Mouse (Mus musculus): Measurements from ENCODE around the gene Rbms3. TPM values are rescaled to one million over a fixed set of nuclear protein-coding genes. Genes with fewer than 3 reads are reported as not detected.

Rbms3 gene
- polyA plus RNA-seq, 1 experiment from 2014 or later: 127 TPM

DNA sequence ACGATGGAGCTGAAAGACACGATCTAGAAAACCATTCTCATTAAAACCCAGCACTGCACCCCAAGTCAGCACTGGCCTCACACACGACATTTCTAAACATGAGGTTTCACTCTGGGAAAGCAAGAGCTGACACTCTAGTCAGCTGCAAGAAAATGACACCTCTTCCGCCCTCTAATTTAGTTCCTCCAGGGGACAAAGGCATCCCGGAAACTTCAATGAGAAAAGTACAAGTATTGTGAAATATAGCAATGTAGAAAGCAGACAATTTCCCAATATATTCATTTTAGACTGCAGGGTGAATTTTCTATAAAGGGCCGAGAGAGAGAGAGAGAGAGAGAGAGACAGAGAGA lies 395.0 kb downstream of the Rbms3 start:
- H3K9ac ChIP-seq: no peak overlapping the region
- no peak for ATAC-seq (ENCODE audit: low read depth)
- H3K9me3 ChIP-seq: no peaks in the 10 kb centered on the region
- WGBS: 85% methylated on average over 6 of the region's 6 CpGs
- no peaks in the 10 kb centered on the region for H3K27me3 ChIP-seq
- no peak overlapping the region for H3K27ac ChIP-seq (replicated peaks)
- peaks cover 7% of the 10 kb centered on the region; the same call in 1 of the 2 replicates for H3K36me3 ChIP-seq
- no peaks in the 10 kb centered on the region; the same call in 1 of the 2 replicates for H3K4me1 ChIP-seq (replicated peaks)
- H3K4me2 ChIP-seq: no peak overlapping the region
- no peak overlapping the region for H3K4me3 ChIP-seq

DNA sequence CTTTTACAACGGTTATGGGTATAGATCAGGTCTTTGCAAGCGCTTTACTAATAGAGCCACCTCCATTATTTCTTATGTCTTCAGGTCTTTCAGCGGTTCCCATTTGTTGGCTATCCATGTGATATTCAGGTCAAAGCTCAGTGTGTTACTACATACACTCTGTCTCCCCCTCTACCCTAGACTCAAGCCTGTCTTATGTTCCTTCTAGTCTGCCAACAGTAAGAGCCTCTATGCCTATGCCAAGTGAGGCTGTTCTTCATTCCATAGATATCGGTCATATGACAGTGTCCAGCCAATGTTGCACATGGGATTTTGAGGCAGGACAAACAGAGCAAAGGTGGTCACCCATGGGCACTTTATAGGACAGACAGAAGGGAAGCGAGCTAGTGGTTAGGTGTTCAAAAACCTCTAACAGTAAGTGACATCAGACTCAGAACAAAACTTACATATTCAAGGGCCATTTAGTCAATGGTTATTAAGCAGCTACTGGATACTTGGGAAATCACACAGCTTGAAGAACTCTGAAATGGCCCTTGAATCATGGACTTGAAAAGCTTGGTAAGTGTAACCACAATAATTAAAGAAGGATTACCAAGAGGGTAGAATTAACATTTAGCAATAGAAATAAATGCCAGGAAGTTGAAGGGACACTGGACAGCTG lies 395.5 kb downstream of the Rbms3 start:
- Histone ChIP-seq H3K9me3 (no peaks in the 10 kb centered on the region), H3K4me3 (no peak overlapping the region), H3K27ac (replicated peaks) (no peak overlapping the region), H3K9ac (no peak overlapping the region), H3K4me1 (replicated peaks) (no peaks in the 10 kb centered on the region; the same call in 1 of the 2 replicates), H3K36me3 (peaks cover 7% of the 10 kb centered on the region; the same call in 1 of the 2 replicates), H3K4me2 (no peak overlapping the region), H3K27me3 (no peaks in the 10 kb centered on the region)
- 92% methylated on average over 5 of the region's 5 CpGs for WGBS
- ATAC-seq (ENCODE audit: low read depth): no peak

DNA sequence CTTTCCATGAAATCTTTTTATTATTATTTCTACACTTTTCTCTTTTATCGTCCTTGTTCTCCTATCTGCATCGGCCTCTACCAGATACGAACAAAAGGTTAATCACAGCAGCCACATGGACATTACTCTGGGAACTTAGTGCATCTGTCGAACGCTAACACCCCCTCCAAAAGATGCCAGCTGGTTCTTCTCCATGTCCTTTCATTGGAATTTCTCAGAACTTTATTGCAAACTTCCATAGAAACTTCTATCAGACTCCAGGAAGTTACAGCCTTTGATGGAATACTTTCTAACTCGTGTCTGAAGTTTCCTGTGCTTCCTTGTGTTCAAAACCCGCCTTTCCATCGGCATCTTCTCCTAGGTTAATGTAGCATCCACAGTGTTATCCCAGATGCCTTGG lies 407.0 kb downstream of the Rbms3 start:
- H3K27me3 ChIP-seq: no peaks in the 10 kb centered on the region
- H3K4me1 ChIP-seq (replicated peaks): no peaks in the 10 kb centered on the region
- no peak overlapping the region for H3K27ac ChIP-seq (replicated peaks)
- 0 out of 2 replicates have a peak, but pooled peaks cover 3% of the 10 kb centered on the region for H3K36me3 ChIP-seq
- no peak overlapping the region for H3K4me3 ChIP-seq
- ATAC-seq (ENCODE audit: low read depth): no peak
- 81% methylated on average over 8 of the region's 8 CpGs for WGBS
- no peaks in the 10 kb centered on the region for H3K9me3 ChIP-seq
- H3K9ac ChIP-seq: no peak overlapping the region
- no peak overlapping the region for H3K4me2 ChIP-seq

DNA sequence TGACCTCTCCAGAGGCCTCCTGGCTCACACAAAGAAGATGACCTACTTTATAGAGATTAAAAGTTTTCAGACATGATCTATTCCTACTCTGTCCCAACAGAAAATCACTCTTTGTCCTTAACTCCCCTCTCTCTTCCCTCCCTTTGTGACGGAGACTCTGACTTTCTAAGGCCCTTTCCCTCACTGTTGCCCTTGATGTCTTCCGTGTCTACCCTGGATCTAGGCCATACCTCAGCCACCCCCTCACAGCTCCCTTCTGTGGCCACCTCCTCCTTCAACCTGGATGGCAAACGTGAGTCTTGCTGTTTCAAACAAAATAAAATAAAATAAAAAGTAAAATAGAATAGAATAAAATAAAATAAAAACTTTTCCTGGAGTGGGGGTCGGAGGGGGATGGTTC lies 408.2 kb downstream of the Rbms3 start:
- WGBS: 72% methylated on average over 4 of the region's 4 CpGs
- no peak overlapping the region for H3K27ac ChIP-seq (replicated peaks)

DNA sequence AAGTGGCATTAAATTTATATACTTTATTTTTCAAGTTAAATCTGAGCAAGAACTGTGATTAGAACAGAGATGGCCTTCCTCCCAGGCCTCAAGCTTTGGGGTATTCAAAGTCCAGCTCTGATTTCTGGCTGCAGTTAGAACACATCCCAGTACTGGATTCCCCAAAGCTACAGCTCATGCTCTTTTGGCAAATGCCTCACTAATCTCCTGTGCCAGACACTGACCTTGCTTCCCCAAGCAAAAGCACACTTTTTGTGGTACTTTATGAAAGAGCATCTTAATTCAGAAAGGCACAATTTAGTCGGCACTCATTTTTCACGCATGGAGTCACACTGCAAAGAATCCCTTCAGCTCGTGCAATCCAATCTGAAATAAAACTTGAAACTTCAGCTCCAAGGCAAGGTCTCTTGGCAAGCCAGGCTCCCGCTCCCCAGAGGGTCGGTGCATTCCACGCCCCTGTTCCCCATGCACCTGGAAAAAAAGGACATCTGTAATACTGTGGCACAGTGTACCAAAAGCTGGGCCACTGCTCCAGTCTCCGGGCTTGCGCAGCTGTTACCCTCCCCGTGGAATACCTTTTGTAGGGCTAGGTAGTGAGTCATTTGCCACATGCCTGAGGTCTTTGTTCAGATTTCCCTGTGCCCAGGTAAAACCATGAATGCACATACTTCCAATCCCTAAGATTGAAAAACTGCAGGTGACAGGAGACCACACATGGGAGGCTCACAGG lies 413.5 kb downstream of the Rbms3 start:
- no peak for ATAC-seq (ENCODE audit: low read depth)

More for the DNA sequence above, 408.2 kb downstream of the Rbms3 start:
- H3K27me3 ChIP-seq: no peaks in the 10 kb centered on the region
- no peak overlapping the region for H3K9ac ChIP-seq
- H3K4me3 ChIP-seq: no peak overlapping the region
- ATAC-seq (ENCODE audit: low read depth): no peak
- H3K4me2 ChIP-seq: no peak overlapping the region
- H3K36me3 ChIP-seq: no peaks in the 10 kb centered on the region
- no peaks in the 10 kb centered on the region for H3K9me3 ChIP-seq
- peaks cover 2% of the 10 kb centered on the region; the same call in 1 of the 2 replicates for H3K4me1 ChIP-seq (replicated peaks)

DNA sequence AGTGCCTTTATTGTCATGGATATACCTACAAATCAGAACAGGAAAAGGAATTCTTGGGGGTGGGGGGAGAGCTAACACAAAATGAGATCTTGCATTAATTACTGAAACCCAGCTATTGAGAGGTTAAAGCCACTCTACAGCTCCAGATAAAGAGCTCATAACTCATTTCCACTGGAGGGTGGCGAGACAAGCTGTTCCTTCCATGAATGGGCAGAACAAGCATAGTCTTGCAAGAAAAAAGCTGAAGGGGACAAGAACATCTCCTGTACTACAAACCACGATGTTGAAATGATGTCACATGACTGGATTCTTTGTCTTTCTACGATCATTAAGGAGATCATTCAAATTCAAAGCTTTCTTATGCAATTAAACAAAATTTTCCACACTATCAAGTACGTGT lies 417.7 kb downstream of the Rbms3 start:
- H3K9me3 ChIP-seq: no peaks in the 10 kb centered on the region
- no peak overlapping the region for H3K4me3 ChIP-seq
- no peaks in the 10 kb centered on the region for H3K36me3 ChIP-seq
- no peak overlapping the region for H3K9ac ChIP-seq
- H3K27me3 ChIP-seq: no peaks in the 10 kb centered on the region
- no peak overlapping the region; the same call in 1 of the 2 replicates for H3K27ac ChIP-seq (replicated peaks)
- WGBS: 29% methylated on average over 4 of the region's 4 CpGs
- H3K4me2 ChIP-seq: no peak overlapping the region
- peaks cover 43% of the 10 kb centered on the region for H3K4me1 ChIP-seq (replicated peaks)
- ATAC-seq (ENCODE audit: low read depth): no peak

More for the DNA sequence above, 413.5 kb downstream of the Rbms3 start:
- 71% methylated on average over 9 of the region's 9 CpGs for WGBS
- Histone ChIP-seq H3K9me3 (no peaks in the 10 kb centered on the region), H3K4me1 (replicated peaks) (peaks cover 24% of the 10 kb centered on the region), H3K4me2 (no peak overlapping the region), H3K36me3 (no peaks in the 10 kb centered on the region), H3K4me3 (no peak overlapping the region), H3K27ac (replicated peaks) (no peak overlapping the region; the same call in 1 of the 2 replicates), H3K27me3 (no peaks in the 10 kb centered on the region), H3K9ac (no peak overlapping the region)

DNA sequence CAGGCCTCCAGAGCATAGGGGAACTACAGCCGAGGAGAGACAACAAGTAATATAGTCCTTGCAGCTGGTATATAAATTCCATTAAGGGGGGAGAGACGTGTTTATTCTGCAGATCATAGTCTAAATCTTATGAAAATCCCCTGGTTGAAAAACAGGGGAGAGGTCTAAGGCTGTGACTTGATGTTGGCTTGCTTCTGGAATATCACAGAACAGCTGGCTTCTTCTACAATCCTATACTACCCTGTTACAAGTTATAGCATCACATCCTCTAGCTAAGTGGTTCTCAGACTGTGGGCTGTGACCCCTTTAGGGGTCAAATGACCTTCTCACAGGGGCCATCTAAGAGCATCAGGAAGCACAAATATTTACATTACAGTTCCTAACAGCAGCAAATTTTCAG lies 419.4 kb downstream of the Rbms3 start:
- no peak for ATAC-seq (ENCODE audit: low read depth)
- Histone ChIP-seq H3K36me3 (no peaks in the 10 kb centered on the region), H3K27me3 (no peaks in the 10 kb centered on the region), H3K4me1 (replicated peaks) (peaks cover 43% of the 10 kb centered on the region), H3K9me3 (no peaks in the 10 kb centered on the region), H3K4me2 (no peak overlapping the region), H3K4me3 (no peak overlapping the region), H3K27ac (replicated peaks) (no peak overlapping the region), H3K9ac (no peak overlapping the region)
- 73% methylated on average over 2 of the region's 2 CpGs for WGBS

DNA sequence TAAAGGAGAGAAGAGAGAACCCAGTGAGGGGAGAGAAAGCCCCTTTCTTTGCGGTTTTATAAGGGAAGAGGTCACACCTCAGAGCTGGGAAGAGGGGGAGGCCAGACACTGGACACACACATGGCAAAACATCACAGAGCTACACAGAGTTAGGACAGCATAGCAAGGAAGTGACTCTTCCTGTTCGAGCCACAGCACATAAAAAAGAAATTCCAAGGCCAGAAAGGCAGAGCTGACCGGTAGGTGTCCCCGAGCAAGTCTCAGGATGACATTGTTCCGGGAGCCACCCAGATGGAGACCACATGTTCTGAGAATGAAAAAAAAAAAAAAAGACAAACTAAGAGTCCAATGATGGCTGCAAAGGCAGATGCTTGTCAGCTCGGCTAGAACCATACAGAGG lies 424.3 kb downstream of the Rbms3 start:
- H3K27ac ChIP-seq (replicated peaks): no peak overlapping the region
- no peak overlapping the region for H3K4me2 ChIP-seq
- H3K36me3 ChIP-seq: no peaks in the 10 kb centered on the region
- no peak overlapping the region for H3K4me3 ChIP-seq
- no peak for ATAC-seq (ENCODE audit: low read depth)
- WGBS: 67% methylated on average over 6 of the region's 6 CpGs
- H3K9me3 ChIP-seq: no peaks in the 10 kb centered on the region
- peaks cover 30% of the 10 kb centered on the region for H3K4me1 ChIP-seq (replicated peaks)
- no peak overlapping the region for H3K9ac ChIP-seq
- H3K27me3 ChIP-seq: no peaks in the 10 kb centered on the region

DNA sequence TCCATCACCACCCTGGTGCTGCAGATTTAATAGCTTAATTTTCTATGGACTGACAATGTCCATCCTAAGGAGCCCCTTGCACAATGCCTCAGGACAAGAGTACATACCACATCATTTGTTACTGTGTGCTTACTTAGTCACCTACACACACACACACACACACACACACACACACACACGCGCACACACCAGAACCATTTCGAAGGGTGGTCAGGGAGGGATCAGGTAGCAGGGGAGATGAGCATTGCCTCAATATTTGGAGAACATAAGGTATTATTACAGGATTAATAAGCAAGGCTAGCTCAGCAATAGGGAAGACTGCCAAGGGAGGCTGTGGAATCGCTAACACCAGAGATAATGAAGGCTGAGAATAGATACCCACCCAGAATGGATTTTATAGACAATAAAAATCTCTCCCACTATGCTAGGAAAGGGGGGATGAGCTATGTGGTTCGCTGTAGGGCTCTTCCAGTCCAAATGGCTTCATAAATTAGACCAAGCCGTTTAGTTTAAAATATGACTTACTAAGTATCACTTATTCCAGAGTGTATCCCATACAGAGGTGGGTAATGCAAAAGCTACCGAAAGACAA lies 429.6 kb downstream of the Rbms3 start:
- Histone ChIP-seq H3K27ac (replicated peaks) (peak overlapping the region; percentile 85), H3K4me2 (no peak overlapping the region), H3K9ac (no peak overlapping the region), H3K4me1 (replicated peaks) (peaks cover 30% of the 10 kb centered on the region), H3K9me3 (no peaks in the 10 kb centered on the region), H3K36me3 (0 out of 2 replicates have a peak, but pooled peaks cover 8% of the 10 kb centered on the region), H3K4me3 (no peak overlapping the region), H3K27me3 (no peaks in the 10 kb centered on the region)
- peak; percentile 91 for ATAC-seq (ENCODE audit: low read depth)
- 59% methylated on average over 7 of the region's 7 CpGs for WGBS

DNA sequence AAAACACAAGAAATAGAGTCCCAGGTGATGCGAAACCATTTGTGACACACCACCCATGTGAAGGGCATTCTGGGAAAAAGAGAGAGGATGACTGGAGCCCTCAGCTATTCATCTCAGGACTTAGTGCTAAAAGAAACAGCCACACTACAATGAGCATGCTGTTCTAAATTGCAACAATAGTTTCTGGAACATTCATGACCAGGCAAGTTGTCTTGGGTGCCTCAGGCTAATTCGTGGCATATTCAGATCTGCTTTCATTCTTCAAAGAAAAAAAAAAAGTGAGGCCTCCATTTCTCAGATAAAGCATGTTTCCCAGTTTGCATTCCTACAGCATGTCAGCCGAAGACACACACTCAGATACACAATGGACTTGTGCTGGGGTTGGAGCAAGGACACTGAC lies 432.2 kb downstream of the Rbms3 start:
- Histone ChIP-seq H3K4me3 (no peak overlapping the region), H3K27ac (replicated peaks) (no peak overlapping the region), H3K9ac (no peak overlapping the region), H3K9me3 (no peaks in the 10 kb centered on the region), H3K4me1 (replicated peaks) (peaks cover 43% of the 10 kb centered on the region), H3K27me3 (no peaks in the 10 kb centered on the region), H3K36me3 (0 out of 2 replicates have a peak, but pooled peaks cover 8% of the 10 kb centered on the region), H3K4me2 (no peak overlapping the region)
- ATAC-seq (ENCODE audit: low read depth): no peak
- 80% methylated on average over 3 of the region's 3 CpGs for WGBS

DNA sequence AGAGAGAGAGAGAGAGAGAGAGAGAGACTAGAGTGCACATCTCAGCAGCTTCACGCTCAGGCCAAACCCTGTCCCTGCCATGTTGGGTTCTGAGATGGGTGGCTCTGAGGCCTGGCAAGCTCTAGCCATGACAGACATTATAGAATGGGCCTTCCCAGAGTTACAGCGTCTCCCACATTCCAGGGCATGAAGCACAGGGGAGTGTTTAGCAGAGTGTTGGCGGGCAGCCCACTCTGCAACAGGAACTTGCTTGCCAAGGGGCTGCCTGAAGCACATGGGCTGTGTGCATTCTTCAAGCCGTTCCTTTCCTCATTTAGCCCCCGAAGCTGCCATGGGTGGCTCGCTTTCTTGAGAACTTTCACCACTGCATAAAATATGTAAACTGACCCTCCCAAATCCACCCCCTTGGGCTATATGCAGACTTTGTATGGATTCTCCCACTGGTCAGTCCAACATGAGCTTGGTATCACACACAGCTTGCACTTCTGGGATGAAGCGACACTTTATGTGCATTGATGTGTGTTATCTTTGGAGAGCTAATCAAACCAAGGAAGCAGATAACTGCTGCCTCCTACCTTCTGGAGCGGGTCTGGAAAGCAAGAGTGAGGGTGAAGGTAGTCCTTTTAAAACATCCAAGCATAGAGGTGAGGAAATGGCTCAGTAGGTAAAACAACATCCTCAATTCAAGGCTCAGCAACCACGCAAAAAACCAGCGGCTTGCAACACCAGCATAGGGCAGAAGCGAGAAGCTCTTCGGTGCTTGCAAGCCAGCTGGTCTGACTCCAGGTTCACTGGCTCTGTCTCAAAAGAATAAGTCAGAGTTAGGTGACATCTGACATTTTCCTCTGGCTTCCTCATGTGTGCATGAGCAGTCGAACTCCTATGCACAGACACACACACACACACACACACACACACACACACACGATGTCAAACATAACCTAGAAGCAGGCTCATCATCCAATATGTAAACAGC lies 436.9 kb downstream of the Rbms3 start:
- Histone ChIP-seq H3K4me1 (replicated peaks) (peaks cover 24% of the 10 kb centered on the region), H3K4me2 (no peak overlapping the region), H3K27ac (replicated peaks) (peak overlapping the region; percentile 67), H3K9me3 (no peaks in the 10 kb centered on the region), H3K36me3 (peaks cover 4% of the 10 kb centered on the region; the same call in 1 of the 2 replicates), H3K9ac (no peak overlapping the region), H3K4me3 (no peak overlapping the region), H3K27me3 (no peaks in the 10 kb centered on the region)
- WGBS: 71% methylated on average over 14 of the region's 14 CpGs
- ATAC-seq (ENCODE audit: low read depth): peak; percentile 40; the same call in 1 of the 2 replicates
